Mouse (Mus musculus) embryonic facial prominence, embryonic 15.5 days (tissue): ENCODE data around the gene Gm9803. TPM values are rescaled to one million over a fixed set of nuclear protein-coding genes. Genes with fewer than 3 reads are reported as not detected.

Source experiments
- ATAC-seq: fragments of 200-750 bp; cut with Nextera tagmentation; 2 replicates; pipeline ENCODE4 v1.8.0; 2017; ENCODE audit warnings: low read depth, moderate TSS enrichment; ENCODE audit not compliant: insufficient number of reproducible peaks, low FRiP score, low TSS enrichment
- H3K27ac ChIP-seq: fragments of 300-500 bp; sonication (generic); replicated peaks from 2 replicates; pipeline ENCODE4 v1.5.1; 2015; ENCODE audit warnings: mild to moderate bottlenecking, inconsistent platforms
- H3K27me3 ChIP-seq: fragments of 300-500 bp; sonication (generic); 2 replicates; pipeline ENCODE4 v1.6.1; 2015; ENCODE audit warnings: inconsistent platforms
- H3K36me3 ChIP-seq: fragments of 300-500 bp; sonication (generic); 2 replicates; pipeline ENCODE4 v1.6.1; 2015; ENCODE audit warnings: mild to moderate bottlenecking, inconsistent platforms
- H3K4me1 ChIP-seq: fragments of 300-500 bp; sonication (generic); 2 replicates; pipeline ENCODE4 v1.6.1; 2015; ENCODE audit warnings: inconsistent platforms
- H3K4me2 ChIP-seq: fragments of 300-500 bp; sonication (generic); replicated peaks from 2 replicates; pipeline ENCODE4 v1.6.1; 2015; ENCODE audit warnings: mild to moderate bottlenecking, inconsistent platforms
- H3K4me3 ChIP-seq: fragments of 300-500 bp; sonication (generic); replicated peaks from 2 replicates; pipeline ENCODE4 v1.5.1; 2015; ENCODE audit warnings: mild to moderate bottlenecking, inconsistent platforms
- H3K9ac ChIP-seq: fragments of 300-500 bp; sonication (generic); 2 replicates; pipeline ENCODE4 v1.6.1; 2015; ENCODE audit warnings: inconsistent platforms
- H3K9me3 ChIP-seq: fragments of 300-500 bp; sonication (generic); replicated peaks from 2 replicates; pipeline ENCODE4 v1.6.1; 2016; ENCODE audit warnings: inconsistent platforms
- WGBS: fragments of 180-500 bp; shearing (Covaris S2); methylation state at CpG from one replicate; pipeline ENCODE4 v1.1.7; 2015; 5-methylcytosine and 5-hydroxymethylcytosine counted together
- polyA plus RNA-seq: library from polyadenylated mRNA; unstranded; fragments of >200 nt; fragmentation: Nextera tagmentation; extraction: Ambion mirVana; gene quantifications from 2 replicates; pipeline ENCODE4 v1.2.1, GENCODE M21; 2015

The Gm9803 gene
- polyA plus RNA-seq, 1 experiment from 2014 or later: 1.8 TPM

DNA sequence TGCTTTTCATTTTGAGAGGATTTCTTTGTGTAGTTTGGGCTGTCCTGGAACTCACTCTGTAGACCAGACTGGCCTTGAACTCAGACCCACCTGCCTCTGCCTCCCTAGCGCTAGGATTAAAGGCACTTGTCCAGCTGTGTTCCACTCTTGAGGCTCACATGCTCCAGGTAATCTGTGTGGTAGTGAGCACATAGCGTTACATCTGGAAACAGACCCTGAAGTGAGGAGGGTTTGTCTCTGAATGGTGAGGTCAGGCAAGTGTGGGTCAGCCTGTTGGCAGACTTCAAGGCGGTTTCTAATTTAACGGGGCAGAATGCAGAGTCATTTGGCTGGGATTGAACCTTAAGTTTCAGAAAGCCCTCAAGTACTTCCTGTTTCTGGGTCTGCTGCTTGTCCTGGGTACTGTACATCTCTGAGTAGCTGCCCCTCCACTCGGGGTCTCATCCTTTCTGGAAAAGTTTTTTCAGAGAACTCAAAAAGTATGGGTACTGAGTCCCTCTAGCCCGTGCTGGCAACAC, 38.1 kb upstream of the Gm9803 start:
- no peaks in the 10 kb centered on the region for H3K9me3 ChIP-seq
- H3K9ac ChIP-seq: no peak overlapping the region
- H3K4me2 ChIP-seq: no peak overlapping the region
- no peaks in the 10 kb centered on the region for H3K27me3 ChIP-seq
- H3K4me3 ChIP-seq: no peak overlapping the region
- WGBS: 82% methylated on average over 6 of the region's 6 CpGs
- H3K4me1 ChIP-seq: peaks cover 28% of the 10 kb centered on the region
- no peak overlapping the region for H3K27ac ChIP-seq
- H3K36me3 ChIP-seq: no peaks in the 10 kb centered on the region
- ATAC-seq: no peak

GRCm38 (mm10) chr10:43487441-43488010, 36.4 kb upstream of the Gm9803 start:
- Histone ChIP-seq H3K4me2 (no peak overlapping the region), H3K9ac (no peak overlapping the region), H3K4me1 (peaks cover 21% of the 10 kb centered on the region), H3K27me3 (no peaks in the 10 kb centered on the region), H3K27ac (no peak overlapping the region), H3K36me3 (no peaks in the 10 kb centered on the region), H3K9me3 (no peaks in the 10 kb centered on the region), H3K4me3 (no peak overlapping the region)
- no peak for ATAC-seq
- whole genome bisulfite sequencing: 87% methylated on average over 3 of the region's 3 CpGs

- ATAC-seq: no peak
- no peaks in the 10 kb centered on the region for H3K36me3 ChIP-seq
Observed at GRCm38 (mm10) chr10:43488258-43488657, 35.6 kb upstream of the Gm9803 start.

GRCm38 (mm10) chr10:43489139-43489538, 34.7 kb upstream of the Gm9803 start:
- Histone ChIP-seq H3K9ac (no peak overlapping the region), H3K27ac (no peak overlapping the region), H3K4me2 (no peak overlapping the region), H3K27me3 (no peaks in the 10 kb centered on the region), H3K4me3 (no peak overlapping the region), H3K4me1 (0 out of 2 replicates have a peak, but pooled peaks cover 8% of the 10 kb centered on the region), H3K36me3 (no peaks in the 10 kb centered on the region), H3K9me3 (no peaks in the 10 kb centered on the region)
- WGBS: 77% methylated on average over 7 of the region's 7 CpGs
- no peak for ATAC-seq

More at GRCm38 (mm10) chr10:43488258-43488657, 35.6 kb upstream of the Gm9803 start:
- Histone ChIP-seq H3K9me3 (no peaks in the 10 kb centered on the region), H3K4me3 (no peak overlapping the region), H3K27me3 (no peaks in the 10 kb centered on the region), H3K4me1 (peaks cover 13% of the 10 kb centered on the region), H3K9ac (no peak overlapping the region), H3K4me2 (no peak overlapping the region), H3K27ac (no peak overlapping the region)
- 58% methylated on average over 4 of the region's 4 CpGs for WGBS

- no peak for ATAC-seq
- H3K4me3 ChIP-seq: no peak overlapping the region
- H3K36me3 ChIP-seq: peaks cover 2% of the 10 kb centered on the region; the same call in 1 of the 2 replicates
- WGBS: 30% methylated on average over 6 of the region's 6 CpGs
- no peaks in the 10 kb centered on the region for H3K27me3 ChIP-seq
- no peak overlapping the region for H3K27ac ChIP-seq
- H3K9ac ChIP-seq: no peak overlapping the region
- no peak overlapping the region for H3K4me2 ChIP-seq
- H3K4me1 ChIP-seq: 0 out of 2 replicates have a peak, but pooled peaks cover 8% of the 10 kb centered on the region
- H3K9me3 ChIP-seq: no peaks in the 10 kb centered on the region
Observed at GRCm38 (mm10) chr10:43489550-43489949, 34.3 kb upstream of the Gm9803 start.

DNA sequence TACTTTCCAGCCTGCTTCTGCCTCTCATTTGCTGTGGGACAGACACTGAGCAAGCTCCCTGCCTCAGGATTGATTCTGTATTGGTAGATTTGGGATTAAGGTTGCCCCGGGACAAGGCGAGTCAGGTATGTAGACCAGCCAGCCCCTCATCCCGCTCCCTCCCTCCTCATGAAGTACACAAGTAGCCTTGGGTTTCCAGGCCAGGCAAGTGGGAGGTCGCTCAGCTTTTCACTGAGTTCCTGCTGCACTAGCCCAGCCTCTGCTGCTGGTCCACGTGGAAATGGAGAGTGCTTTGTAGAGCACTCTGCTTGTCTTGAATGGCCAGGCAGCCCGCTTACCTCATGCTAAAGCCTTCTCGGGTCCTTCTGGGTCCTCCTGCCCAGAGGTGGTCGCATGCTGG, 33.9 kb upstream of the Gm9803 start:
- Histone ChIP-seq H3K4me1 (0 out of 2 replicates have a peak, but pooled peaks cover 8% of the 10 kb centered on the region), H3K4me2 (no peak overlapping the region), H3K9ac (no peak overlapping the region), H3K4me3 (no peak overlapping the region), H3K36me3 (peaks cover 6% of the 10 kb centered on the region), H3K9me3 (no peaks in the 10 kb centered on the region), H3K27ac (no peak overlapping the region), H3K27me3 (no peaks in the 10 kb centered on the region)
- no peak for ATAC-seq
- WGBS: 61% methylated on average over 8 of the region's 8 CpGs

DNA sequence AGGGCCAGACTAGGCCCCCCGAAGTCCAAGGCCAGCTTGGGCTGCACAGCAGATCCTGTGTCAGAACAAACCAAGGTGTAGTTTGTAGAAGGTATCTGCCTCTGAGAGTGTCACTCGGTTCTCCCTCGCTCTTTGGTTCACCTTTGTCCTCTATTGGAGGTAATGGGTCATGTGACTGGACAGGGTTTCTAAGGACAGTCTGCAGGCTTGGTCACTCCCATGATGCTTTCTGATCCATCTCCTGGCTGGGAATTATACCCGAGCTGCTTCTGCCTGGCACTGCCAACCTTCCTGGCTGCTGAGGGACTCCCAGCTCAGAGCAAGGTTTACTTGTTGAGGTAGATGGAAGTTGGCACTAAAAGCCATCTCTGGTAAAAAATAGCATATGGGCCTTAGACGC, 33.0 kb upstream of the Gm9803 start:
- Histone ChIP-seq H3K4me3 (no peak overlapping the region), H3K4me2 (no peak overlapping the region), H3K27me3 (no peaks in the 10 kb centered on the region), H3K9ac (no peak overlapping the region), H3K27ac (no peak overlapping the region), H3K4me1 (0 out of 2 replicates have a peak, but pooled peaks cover 8% of the 10 kb centered on the region), H3K36me3 (peaks cover 14% of the 10 kb centered on the region), H3K9me3 (no peaks in the 10 kb centered on the region)
- no peak for ATAC-seq
- 89% methylated on average over 5 of the region's 5 CpGs for WGBS

DNA sequence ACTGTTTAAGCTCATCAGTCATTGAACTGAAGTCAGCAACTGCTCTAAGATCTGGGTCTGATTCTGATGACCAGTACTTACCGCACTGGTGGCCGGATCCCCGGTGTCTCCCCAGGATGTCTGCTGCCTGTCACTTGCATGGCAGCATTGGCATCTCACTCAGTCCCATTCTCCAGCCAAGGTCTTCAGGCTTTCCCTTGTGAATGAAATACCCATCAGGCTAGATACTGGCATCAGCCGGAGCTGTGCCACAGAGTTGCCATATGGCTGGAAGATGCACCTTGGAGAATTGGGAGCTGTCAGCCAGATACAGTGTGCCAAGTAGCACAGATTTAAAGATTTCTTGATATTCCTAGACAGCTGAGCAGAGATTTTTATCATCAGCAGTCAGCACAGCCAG, 21.3 kb upstream of the Gm9803 start:
- 89% methylated on average over 4 of the region's 4 CpGs for WGBS
- Histone ChIP-seq H3K4me1 (no peaks in the 10 kb centered on the region), H3K36me3 (peaks cover 43% of the 10 kb centered on the region), H3K9me3 (no peaks in the 10 kb centered on the region), H3K9ac (no peak overlapping the region), H3K27ac (no peak overlapping the region), H3K4me3 (no peak overlapping the region), H3K4me2 (no peak overlapping the region), H3K27me3 (no peaks in the 10 kb centered on the region)
- ATAC-seq: no peak

GRCm38 (mm10) chr10:43504291-43504690, 19.6 kb upstream of the Gm9803 start:
- 90% methylated on average over 1 of the region's 1 CpGs for WGBS

DNA sequence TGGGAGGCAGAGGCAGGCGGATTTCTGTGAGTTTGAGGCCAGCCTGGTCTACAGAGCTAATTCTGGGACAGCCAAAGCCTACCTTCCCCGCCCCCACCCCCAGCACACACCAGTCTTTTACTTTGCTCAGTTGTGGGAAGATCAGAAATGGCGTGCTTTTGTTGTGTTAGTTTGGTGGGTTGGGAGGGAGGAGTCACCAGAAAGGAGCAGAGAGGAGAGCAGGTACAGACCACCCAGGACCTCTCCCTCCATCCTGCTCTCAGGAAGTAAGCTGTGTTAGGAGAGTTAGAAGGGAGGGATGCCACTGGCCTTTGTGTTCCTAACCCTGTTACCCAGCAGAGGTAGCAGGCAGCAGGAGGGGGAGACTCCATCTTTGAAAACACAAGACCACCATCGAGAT, 16.8 kb upstream of the Gm9803 start:
- Histone ChIP-seq H3K4me3 (no peak overlapping the region), H3K4me2 (no peak overlapping the region), H3K4me1 (no peaks in the 10 kb centered on the region), H3K9ac (no peak overlapping the region), H3K27ac (no peak overlapping the region), H3K9me3 (no peaks in the 10 kb centered on the region), H3K27me3 (no peaks in the 10 kb centered on the region), H3K36me3 (peaks cover 48% of the 10 kb centered on the region)
- WGBS: 76% methylated on average over 4 of the region's 4 CpGs
- ATAC-seq: no peak

More at GRCm38 (mm10) chr10:43504291-43504690, 19.6 kb upstream of the Gm9803 start:
- no peak overlapping the region for H3K9ac ChIP-seq
- no peak for ATAC-seq
- H3K9me3 ChIP-seq: no peaks in the 10 kb centered on the region
- H3K4me2 ChIP-seq: no peak overlapping the region
- H3K27ac ChIP-seq: no peak overlapping the region
- no peaks in the 10 kb centered on the region for H3K27me3 ChIP-seq
- H3K36me3 ChIP-seq: peaks cover 35% of the 10 kb centered on the region
- no peak overlapping the region for H3K4me3 ChIP-seq
- no peaks in the 10 kb centered on the region for H3K4me1 ChIP-seq

DNA sequence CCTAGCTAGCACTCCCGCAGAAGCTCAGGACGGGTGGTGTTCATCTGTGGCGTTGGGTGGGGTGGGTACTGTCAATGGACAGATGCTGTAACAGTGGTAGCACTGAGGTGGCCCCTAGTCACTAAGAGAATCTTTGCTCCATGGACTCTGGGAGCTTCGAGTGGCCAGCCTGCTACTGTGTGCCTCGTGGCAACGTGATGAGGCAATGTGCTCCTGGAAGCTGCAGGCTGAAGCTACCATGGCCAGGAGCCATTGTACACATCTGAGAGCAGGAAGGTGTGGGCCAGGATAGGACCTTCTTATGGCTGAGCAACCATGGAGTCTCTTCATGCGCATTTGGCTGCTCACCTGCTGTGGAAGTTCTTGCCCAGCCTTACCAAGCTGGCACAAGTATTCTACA, 14.7 kb upstream of the Gm9803 start:
- H3K4me1 ChIP-seq: no peaks in the 10 kb centered on the region
- no peaks in the 10 kb centered on the region for H3K27me3 ChIP-seq
- H3K9me3 ChIP-seq: no peaks in the 10 kb centered on the region
- H3K9ac ChIP-seq: no peak overlapping the region
- WGBS: 98% methylated on average over 7 of the region's 7 CpGs
- no peak overlapping the region for H3K4me3 ChIP-seq
- no peak for ATAC-seq
- H3K4me2 ChIP-seq: no peak overlapping the region
- no peak overlapping the region for H3K27ac ChIP-seq
- peaks cover 49% of the 10 kb centered on the region for H3K36me3 ChIP-seq

DNA sequence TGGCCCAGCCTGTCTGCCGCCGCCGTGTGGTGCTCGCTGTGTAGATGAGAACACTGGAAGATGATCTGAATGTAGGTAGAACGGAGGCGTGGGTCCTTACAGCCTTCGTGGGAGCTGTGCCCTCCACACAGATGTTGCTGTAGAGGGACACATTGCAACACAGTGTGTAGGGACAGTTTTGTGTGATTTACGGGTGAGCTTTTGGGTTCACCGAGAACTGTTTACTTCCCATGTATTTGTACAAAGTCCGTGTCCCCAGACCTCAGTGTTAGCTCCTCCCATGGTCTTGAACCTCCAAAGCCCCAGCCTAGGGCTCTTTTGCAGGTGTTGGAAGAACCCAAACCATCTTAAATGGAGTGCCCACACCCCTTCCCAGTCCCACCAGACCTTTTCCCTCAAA, 10.9 kb upstream of the Gm9803 start:
- no peaks in the 10 kb centered on the region for H3K27me3 ChIP-seq
- no peak overlapping the region for H3K27ac ChIP-seq
- no peak overlapping the region for H3K4me3 ChIP-seq
- no peak overlapping the region for H3K4me2 ChIP-seq
- peaks cover 49% of the 10 kb centered on the region for H3K36me3 ChIP-seq
- ATAC-seq: no peak
- H3K9ac ChIP-seq: no peak overlapping the region
- H3K9me3 ChIP-seq: no peaks in the 10 kb centered on the region
- H3K4me1 ChIP-seq: peaks cover 9% of the 10 kb centered on the region
- WGBS: 92% methylated on average over 10 of the region's 10 CpGs
